10 mouse cellular contexts compared by ENCODE assay signal in the genomic region with DNA sequence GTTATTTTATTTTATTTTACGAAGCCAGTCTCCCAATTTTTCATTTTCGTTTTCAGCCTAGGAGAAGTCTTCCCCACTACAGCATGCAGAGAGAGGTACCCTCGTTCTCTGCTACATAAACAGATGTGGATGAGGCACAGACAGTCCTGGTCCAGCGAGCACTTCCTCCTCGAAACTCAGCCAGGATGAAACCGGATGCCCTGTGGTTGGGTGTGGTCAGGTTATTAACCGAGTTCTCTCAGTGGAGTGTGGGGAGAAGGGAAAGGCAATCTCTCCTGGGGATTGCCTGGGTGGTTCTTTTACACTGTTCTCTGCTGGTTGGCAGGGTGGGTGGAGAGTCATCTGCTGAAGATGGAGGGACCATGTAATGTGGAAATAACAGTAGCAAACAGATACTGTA. TPM values are rescaled to one million over a fixed set of nuclear protein-coding genes. Genes with fewer than 3 reads are reported as not detected.
DNase-seq lines count a peak whose midpoint lies in the region; ATAC-seq and TF ChIP-seq lines count a peak whose summit lies in the region.
"Had no signal": no experiment of that assay in that cellular context is flagged by ENCODE, and none has a peak within 500 bp of the region (broad histone marks: within the 10 kb centered on the region; RNA-seq: fewer than 3 reads in every experiment).

No protein-coding gene starts in this region.

- H3K9me3 ChIP-seq in hindbrain, embryonic 10.5 days: no peaks in the 10 kb centered on the region
- H3K9me3 ChIP-seq: forebrain, embryonic 10.5 days; limb, embryonic 10.5 days had no signal

- no peaks in the 10 kb centered on the region for H3K4me1 ChIP-seq in kidney, adult 2 months (ENCODE audit: control insufficient read depth, insufficient read depth, low read length)
- H3K4me1 ChIP-seq in hindbrain, embryonic 10.5 days (replicated peaks): peaks cover 7% of the 10 kb centered on the region

- ATAC-seq in common myeloid progenitor, adult 5-6 weeks (replicated peaks; ENCODE audit: low read depth, poor library complexity, severe bottlenecking): peak; percentile 99
- peak; percentile 50; the same call in 1 of the 2 replicates for ATAC-seq in megakaryocyte-erythroid progenitor cell, adult 5-6 weeks (replicated peaks; ENCODE audit: low FRiP score, low TSS enrichment, poor library complexity, severe bottlenecking)

- H3K4me3 ChIP-seq in kidney, adult 2 months (ENCODE audit: insufficient read depth, low read depth, low read length): no peak overlapping the region
- H3K4me3 ChIP-seq in hindbrain, embryonic 10.5 days: no peak overlapping the region
- H3K4me3 ChIP-seq: forebrain, embryonic 10.5 days; limb, embryonic 10.5 days had no signal

- 18% methylated on average over 7 of the region's 7 CpGs for WGBS in kidney, adult 2 months
- WGBS in hindbrain, embryonic 10.5 days: 65% methylated on average over 7 of the region's 7 CpGs

- TF ChIP-seq CTCF in kidney, adult 2 months (conservative IDR thresholded peaks at IDR 0.05; ENCODE audit: insufficient read depth, insufficient read length, low read depth, low read length): no peak

- no peak overlapping the region for H3K27ac ChIP-seq in kidney, adult 2 months (ENCODE audit: insufficient read depth, low read depth, low read length)
- H3K27ac ChIP-seq in hindbrain, embryonic 10.5 days: no peak overlapping the region
- H3K27ac ChIP-seq: forebrain, embryonic 10.5 days; limb, embryonic 10.5 days had no signal

- DNase-seq in kidney, adult 2 months: peak; percentile 60
- no peak for DNase-seq in kidney, adult 11 months
- DNase-seq in B cell, adult 2 months: peak; percentile 75 to 80
- DNase-seq in cerebellum, adult 11 months: no peak
- DNase-seq in layer of hippocampus, adult 9-10 months (ENCODE audit: low spot score): no peak
- no peak for DNase-seq in hindbrain, embryonic 10.5 days (ENCODE audit: low spot score)

- H3K27me3 ChIP-seq in kidney, adult 2 months (replicated peaks; ENCODE audit: control insufficient read depth, insufficient read depth, low read length): no peaks in the 10 kb centered on the region
- H3K27me3 ChIP-seq in hindbrain, embryonic 10.5 days (ENCODE audit: insufficient read depth, poor library complexity, severe bottlenecking): no peaks in the 10 kb centered on the region; the same call in 1 of the 2 replicates

- TF ChIP-seq POLR2A in kidney, adult 2 months (IDR thresholded peaks at IDR 0.05; ENCODE audit: low read depth, low read length): no peak

- no peaks in the 10 kb centered on the region for H3K36me3 ChIP-seq in kidney, adult 2 months (ENCODE audit: control insufficient read depth, insufficient read depth, low read length)
- no peaks in the 10 kb centered on the region for H3K36me3 ChIP-seq in hindbrain, embryonic 10.5 days
- H3K36me3 ChIP-seq: forebrain, embryonic 10.5 days; limb, embryonic 10.5 days had no signal

RNA-seq across cellular contexts. Expression of a gene that starts 40.6 kb away (rescaled TPM):
- polyA plus RNA-seq in kidney, adult 2 months (2012; rRNA removed): 175 and 211 TPM in 2 replicates
- total RNA-seq in common myeloid progenitor, adult 5-6 weeks (2017): 2,083 and 2,160 TPM in 2 replicates
- total RNA-seq in megakaryocyte-erythroid progenitor cell, adult 5-6 weeks (2014; fragmentation: Nextera tagmentation): 881 and 1,123 TPM in 2 replicates
- 2,464 and 2,675 TPM in 2 replicates for total RNA-seq in megakaryocyte-erythroid progenitor cell, adult 5-6 weeks (2017)
- 1,809 and 2,099 TPM in 2 replicates for polyA plus RNA-seq in hindbrain, embryonic 10.5 days (2016; fragmentation: Nextera tagmentation; extraction: Ambion mirVana)

RNA-seq across cellular contexts. Expression of a gene that starts 41.7 kb away (rescaled TPM):
- polyA plus RNA-seq in kidney, adult 2 months (2012; rRNA removed): 7.1 and 9.0 TPM in 2 replicates
- total RNA-seq in common myeloid progenitor, adult 5-6 weeks (2017): 22.6 and 31.9 TPM in 2 replicates
- total RNA-seq in megakaryocyte-erythroid progenitor cell, adult 5-6 weeks (2014; fragmentation: Nextera tagmentation): 39.7 and 45.3 TPM in 2 replicates
- total RNA-seq in megakaryocyte-erythroid progenitor cell, adult 5-6 weeks (2017): 38.2 and 40.3 TPM in 2 replicates
- 24.1 and 28.2 TPM in 2 replicates for polyA plus RNA-seq in hindbrain, embryonic 10.5 days (2016; fragmentation: Nextera tagmentation; extraction: Ambion mirVana)

RNA-seq across cellular contexts. Expression of a gene that starts 58.8 kb away (rescaled TPM):
- polyA plus RNA-seq in kidney, adult 2 months (2012; rRNA removed): 25.2 and 33.8 TPM in 2 replicates
- total RNA-seq in common myeloid progenitor, adult 5-6 weeks (2017): 10.2 and 14.8 TPM in 2 replicates
- total RNA-seq in megakaryocyte-erythroid progenitor cell, adult 5-6 weeks (2014; fragmentation: Nextera tagmentation): 30.6 and 33.0 TPM in 2 replicates
- total RNA-seq in megakaryocyte-erythroid progenitor cell, adult 5-6 weeks (2017): 27.4 and 29.2 TPM in 2 replicates
- 30.4 and 30.5 TPM in 2 replicates for polyA plus RNA-seq in hindbrain, embryonic 10.5 days (2016; fragmentation: Nextera tagmentation; extraction: Ambion mirVana)

Comparison
In these comparisons a context has a peak if more than half of its experiments do, and no peak if none do; other contexts are left out.
1. DNase-seq: peak in kidney, adult 2 months (single experiment) and B cell, adult 2 months (2 of 2); none in kidney, adult 11 months (single experiment), cerebellum, adult 11 months (single experiment), layer of hippocampus, adult 9-10 months (single experiment) and hindbrain, embryonic 10.5 days (single experiment).